Mouse (Mus musculus): ENCODE measurements at regions not wholly inside any gene's neighbourhood (a gene's known extent, or its start where the extent isn't known, plus 50 kb on each side); places are given as distances from the start of the nearest gene placed in this dataset.

DNA sequence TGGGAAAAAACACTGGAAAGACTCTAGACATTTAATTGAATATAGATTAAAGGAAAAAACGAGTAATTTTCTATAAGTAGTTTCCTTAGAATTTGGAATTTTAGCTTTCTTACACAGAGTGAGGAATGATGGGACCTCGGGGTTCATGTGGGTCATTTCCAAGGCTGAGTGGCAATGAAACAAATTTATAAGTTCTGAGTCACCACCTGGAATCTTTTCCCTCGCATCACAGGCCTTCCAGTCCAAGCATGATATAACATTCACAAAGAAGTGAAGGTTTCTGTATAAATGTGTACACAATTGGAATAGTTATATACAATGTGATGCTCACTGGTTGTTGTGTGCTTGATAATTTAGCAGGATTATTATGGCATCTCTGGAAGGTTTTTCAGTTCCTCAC lies 227.3 kb downstream of the Fat4 start:
- H3K4me1 ChIP-seq (ENCODE audit: insufficient read depth): no peaks in the 10 kb centered on the region
- no peaks in the 10 kb centered on the region for H3K27me3 ChIP-seq (ENCODE audit: insufficient read depth, low read length)
- no peak overlapping the region for H3K27ac ChIP-seq (ENCODE audit: low read depth, low read length)
- WGBS: 80% methylated on average over 3 of the region's 3 CpGs
- H3K4me3 ChIP-seq (ENCODE audit: low read depth, low read length): no peak overlapping the region
- no peak overlapping the region for H3K4me2 ChIP-seq (ENCODE audit: low read depth)
- H3K9me3 ChIP-seq (ENCODE audit: low read length): no peaks in the 10 kb centered on the region
- no peak for DNase-seq
- no peak for ATAC-seq
- TF ChIP-seq CTCF (IDR thresholded peaks at IDR 0.05; ENCODE audit: low read depth): no peak
- H3K9ac ChIP-seq: no peak overlapping the region
- no peaks in the 10 kb centered on the region for H3K36me3 ChIP-seq (ENCODE audit: insufficient read depth)

DNA sequence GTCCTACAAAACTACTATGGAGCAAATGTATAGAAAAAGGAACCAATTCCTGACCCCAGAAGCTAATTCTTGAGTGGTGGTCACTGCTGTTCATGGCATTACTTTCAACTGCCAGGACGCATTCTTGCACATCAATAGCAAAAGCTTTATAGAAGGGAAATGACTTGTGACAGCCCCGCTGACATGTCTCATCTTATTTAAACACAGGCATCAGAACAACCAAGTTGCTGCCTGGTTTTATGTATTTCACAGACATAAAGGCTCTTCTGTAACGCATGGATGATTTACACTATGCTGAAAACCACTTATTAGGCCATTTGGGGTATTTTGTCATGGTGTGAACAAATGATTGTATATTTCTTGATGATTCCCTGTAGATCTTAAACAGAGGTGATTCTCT lies 228.1 kb downstream of the Fat4 start:
- no peak overlapping the region for H3K9ac ChIP-seq
- ATAC-seq (no peak), DNase-seq (no peak)
- H3K4me2 ChIP-seq (ENCODE audit: low read depth): no peak overlapping the region
- no peak overlapping the region for H3K27ac ChIP-seq (ENCODE audit: low read depth, low read length)
- H3K4me1 ChIP-seq (ENCODE audit: insufficient read depth): no peaks in the 10 kb centered on the region
- no peak for TF ChIP-seq CTCF (IDR thresholded peaks at IDR 0.05; ENCODE audit: low read depth)
- WGBS: 85% methylated on average over 3 of the region's 3 CpGs
- no peaks in the 10 kb centered on the region for H3K36me3 ChIP-seq (ENCODE audit: insufficient read depth)
- H3K9me3 ChIP-seq (ENCODE audit: low read length): no peaks in the 10 kb centered on the region
- no peaks in the 10 kb centered on the region for H3K27me3 ChIP-seq (ENCODE audit: insufficient read depth, low read length)
- H3K4me3 ChIP-seq (ENCODE audit: low read depth, low read length): no peak overlapping the region

DNA sequence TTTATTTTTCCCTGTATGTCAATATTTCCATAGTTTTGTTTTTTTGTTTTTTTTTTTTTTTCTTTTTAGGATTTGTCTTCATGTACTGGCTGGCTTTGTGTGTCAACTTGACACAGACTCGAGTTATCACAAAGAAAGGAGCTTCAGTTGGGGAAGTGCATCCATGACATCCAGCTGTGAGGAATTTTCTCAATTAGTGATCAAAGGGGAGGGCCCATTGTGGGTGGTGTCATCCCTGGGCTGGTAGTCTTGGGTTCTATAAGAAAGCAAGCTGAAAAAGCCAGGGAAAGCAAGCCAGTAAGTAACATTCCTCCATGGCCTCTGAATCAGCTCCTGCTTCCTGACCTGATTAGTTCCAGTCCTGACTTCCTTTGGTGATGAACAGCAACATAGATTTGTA lies 228.7 kb downstream of the Fat4 start:
- ATAC-seq: no peak
- H3K9me3 ChIP-seq (ENCODE audit: low read length): no peaks in the 10 kb centered on the region
- H3K4me3 ChIP-seq (ENCODE audit: low read depth, low read length): no peak overlapping the region
- H3K9ac ChIP-seq: no peak overlapping the region
- 19% methylated on average over 1 of the region's 1 CpGs for WGBS
- H3K27me3 ChIP-seq (ENCODE audit: insufficient read depth, low read length): no peaks in the 10 kb centered on the region
- no peaks in the 10 kb centered on the region for H3K36me3 ChIP-seq (ENCODE audit: insufficient read depth)
- H3K4me1 ChIP-seq (ENCODE audit: insufficient read depth): no peaks in the 10 kb centered on the region
- DNase-seq: no peak
- no peak overlapping the region for H3K27ac ChIP-seq (ENCODE audit: low read depth, low read length)
- H3K4me2 ChIP-seq (ENCODE audit: low read depth): no peak overlapping the region
- no peak for TF ChIP-seq CTCF (IDR thresholded peaks at IDR 0.05; ENCODE audit: low read depth)

DNA sequence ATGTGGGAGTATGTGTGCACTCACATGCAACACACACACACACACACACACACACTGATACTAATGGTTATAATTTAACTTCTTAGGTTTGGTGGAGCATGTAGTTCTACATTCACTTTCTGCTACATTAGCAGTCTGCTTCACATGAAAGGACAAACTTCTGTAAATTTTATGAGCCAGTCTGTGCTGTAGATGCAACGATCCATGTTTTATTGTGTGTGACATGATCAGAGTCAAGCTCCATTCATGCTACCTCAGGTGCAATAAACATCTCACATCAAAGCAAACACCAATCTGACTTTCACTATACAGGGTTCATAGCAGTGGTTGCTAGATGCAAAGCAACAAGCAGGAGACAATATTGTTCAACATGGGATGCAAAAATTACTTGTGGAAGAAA lies 235.5 kb downstream of the Fat4 start:
- no peaks in the 10 kb centered on the region for H3K36me3 ChIP-seq (ENCODE audit: insufficient read depth)
- no peaks in the 10 kb centered on the region for H3K27me3 ChIP-seq (ENCODE audit: insufficient read depth, low read length)
- no peak overlapping the region for H3K4me2 ChIP-seq (ENCODE audit: low read depth)
- TF ChIP-seq CTCF (IDR thresholded peaks at IDR 0.05; ENCODE audit: low read depth): no peak
- ATAC-seq: no peak
- DNase-seq: no peak
- no peak overlapping the region for H3K4me3 ChIP-seq (ENCODE audit: low read depth, low read length)
- H3K4me1 ChIP-seq (ENCODE audit: insufficient read depth): no peaks in the 10 kb centered on the region
- 68% methylated on average over 1 of the region's 1 CpGs for WGBS
- no peaks in the 10 kb centered on the region for H3K9me3 ChIP-seq (ENCODE audit: low read length)
- H3K27ac ChIP-seq (ENCODE audit: low read depth, low read length): no peak overlapping the region
- no peak overlapping the region for H3K9ac ChIP-seq

DNA sequence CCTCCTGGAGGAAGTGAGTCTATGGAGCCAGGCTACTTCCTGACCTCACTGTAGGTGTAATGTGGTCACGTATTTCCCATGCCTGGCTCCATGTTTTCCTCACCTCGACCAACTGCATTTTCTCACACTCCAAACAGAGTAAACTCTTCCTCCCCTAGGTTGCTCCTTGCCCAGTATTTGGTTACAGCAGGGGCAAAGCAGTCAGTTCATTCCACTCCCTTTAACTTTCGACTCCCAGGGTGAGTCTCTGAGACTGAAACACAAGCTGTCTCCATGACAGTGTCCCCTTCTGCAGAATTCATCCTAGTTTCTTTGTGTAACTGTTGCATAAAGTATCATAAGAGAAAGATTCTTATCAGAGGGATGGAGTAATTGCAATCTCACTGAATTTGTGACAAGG lies 243.8 kb downstream of the Fat4 start:
- 89% methylated on average over 3 of the region's 3 CpGs for WGBS
- Histone ChIP-seq H3K9me3 (ENCODE audit: low read length) (no peaks in the 10 kb centered on the region), H3K4me2 (ENCODE audit: low read depth) (no peak overlapping the region), H3K4me3 (ENCODE audit: low read depth, low read length) (no peak overlapping the region), H3K4me1 (ENCODE audit: insufficient read depth) (no peaks in the 10 kb centered on the region), H3K27me3 (ENCODE audit: insufficient read depth, low read length) (no peaks in the 10 kb centered on the region), H3K9ac (no peak overlapping the region), H3K27ac (ENCODE audit: low read depth, low read length) (no peak overlapping the region), H3K36me3 (ENCODE audit: insufficient read depth) (no peaks in the 10 kb centered on the region)
- ATAC-seq (no peak), DNase-seq (no peak)
- TF ChIP-seq CTCF (IDR thresholded peaks at IDR 0.05; ENCODE audit: low read depth): no peak

DNA sequence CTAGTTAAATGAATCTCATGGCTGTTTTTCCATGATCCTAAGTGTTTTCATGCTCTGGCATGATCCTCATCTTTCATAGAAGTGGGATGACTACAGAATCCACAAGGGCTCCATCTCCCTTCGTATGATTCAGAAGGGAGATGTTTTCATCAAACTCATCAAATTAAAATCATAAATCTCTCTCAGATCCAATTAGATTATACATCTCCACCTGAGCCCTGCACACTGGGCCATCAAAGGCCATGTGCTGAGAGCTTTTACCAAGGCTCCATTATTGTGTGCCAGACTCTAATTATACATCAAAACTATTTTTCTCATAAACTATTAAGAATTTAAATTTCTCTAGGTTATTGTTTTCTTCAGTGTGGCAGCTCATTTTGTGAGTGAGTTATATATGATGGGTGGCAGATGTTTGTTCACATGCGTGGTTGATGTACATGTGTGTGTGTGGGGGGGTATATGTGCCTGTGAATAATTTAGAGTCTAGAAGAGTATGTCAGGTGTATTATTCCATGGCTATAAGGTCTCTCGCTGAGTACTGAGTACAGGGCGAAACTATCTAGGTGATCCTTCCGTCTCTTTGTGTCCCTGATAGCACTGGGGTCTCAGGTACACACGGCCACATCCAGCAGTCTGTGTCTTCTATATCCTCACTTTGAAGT lies 278.4 kb downstream of the Fat4 start:
- Histone ChIP-seq H3K27ac (ENCODE audit: low read depth, low read length) (no peak overlapping the region), H3K4me2 (ENCODE audit: low read depth) (no peak overlapping the region), H3K4me1 (ENCODE audit: insufficient read depth) (no peaks in the 10 kb centered on the region), H3K27me3 (ENCODE audit: insufficient read depth, low read length) (no peaks in the 10 kb centered on the region), H3K9me3 (ENCODE audit: low read length) (no peaks in the 10 kb centered on the region), H3K4me3 (ENCODE audit: low read depth, low read length) (no peak overlapping the region), H3K36me3 (ENCODE audit: insufficient read depth) (no peaks in the 10 kb centered on the region), H3K9ac (no peak overlapping the region)
- TF ChIP-seq CTCF (IDR thresholded peaks at IDR 0.05; ENCODE audit: low read depth): no peak
- ATAC-seq (no peak), DNase-seq (no peak)
- 89% methylated on average over 6 of the region's 6 CpGs for WGBS

DNA sequence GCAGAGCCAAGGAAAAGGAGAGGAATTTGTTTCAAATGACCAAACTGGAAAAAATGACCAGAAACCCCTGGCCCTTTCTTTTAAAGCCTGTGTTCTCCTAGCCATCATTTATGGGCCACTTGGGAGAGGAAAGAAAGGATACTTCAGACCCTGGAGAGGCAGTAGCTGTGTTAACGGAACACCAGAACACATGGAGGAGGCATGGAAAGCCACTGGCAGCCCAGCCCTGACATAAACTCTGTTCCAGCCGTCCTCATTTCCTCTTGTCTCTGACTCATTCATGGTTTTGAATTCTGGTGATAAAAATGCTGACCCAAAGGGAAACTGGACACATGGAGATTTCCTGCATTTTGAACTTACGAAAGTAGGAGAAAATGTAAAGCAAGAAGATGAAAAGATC lies 295.9 kb downstream of the Fat4 start:
- Histone ChIP-seq H3K4me1 (ENCODE audit: insufficient read depth) (no peaks in the 10 kb centered on the region), H3K9ac (no peak overlapping the region), H3K4me3 (ENCODE audit: low read depth, low read length) (no peak overlapping the region), H3K4me2 (ENCODE audit: low read depth) (no peak overlapping the region), H3K27me3 (ENCODE audit: insufficient read depth, low read length) (no peaks in the 10 kb centered on the region), H3K36me3 (ENCODE audit: insufficient read depth) (no peaks in the 10 kb centered on the region), H3K27ac (ENCODE audit: low read depth, low read length) (no peak overlapping the region), H3K9me3 (ENCODE audit: low read length) (0 out of 2 replicates have a peak, but pooled peaks cover 2% of the 10 kb centered on the region)
- WGBS: 86% methylated on average over 3 of the region's 3 CpGs
- TF ChIP-seq CTCF (IDR thresholded peaks at IDR 0.05; ENCODE audit: low read depth): no peak
- ATAC-seq (no peak), DNase-seq (no peak)

Data from forebrain, postnatal 0 days (tissue).